Mouse (Mus musculus) testis, adult 2 months (tissue): Measurements from ENCODE around the gene Lrrc49.

Source experiments
- CTCF ChIP-seq: fragments of 200-500 bp; IDR thresholded peaks from 2 replicates; pipeline ENCODE4 v1.5.1; 2012; ENCODE audit warnings: low read depth, mild to moderate bottlenecking, inconsistent platforms, low read length, moderate library complexity; ENCODE audit not compliant: control insufficient read depth, insufficient read depth, insufficient replicate concordance
- POLR2A ChIP-seq: fragments of 200-500 bp; IDR thresholded peaks from 2 replicates; pipeline ENCODE4 v1.6.1; 2012; ENCODE audit warnings: low read depth, mild to moderate bottlenecking, inconsistent platforms, low read length, moderate library complexity; ENCODE audit not compliant: control insufficient read depth

DNA sequence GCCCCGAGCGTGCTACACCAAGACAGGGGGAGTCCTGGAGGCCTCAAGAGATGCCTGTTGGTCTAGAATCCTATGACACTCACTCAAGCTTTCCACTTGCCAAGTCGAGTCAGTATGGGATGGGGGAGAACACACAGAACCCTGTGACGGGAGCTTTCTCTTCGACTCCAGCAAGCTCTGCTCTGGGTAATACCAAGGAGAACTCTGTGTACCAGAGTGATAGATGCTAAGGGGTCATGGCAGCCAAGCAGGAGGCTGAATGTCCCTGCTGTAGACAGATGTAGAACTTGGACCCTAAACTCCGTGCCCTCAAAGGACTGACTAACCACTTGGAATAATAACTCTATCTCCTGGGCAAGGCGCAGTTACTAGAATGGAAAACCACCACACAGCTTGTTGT is 37.0 kb upstream of the Lrrc49 start:
- TF ChIP-seq CTCF (no peak), POLR2A (no peak)
